Mouse (Mus musculus) liver, postnatal 0 days (tissue): ENCODE measurements around the gene Gm8020. TPM values are rescaled to one million over a fixed set of nuclear protein-coding genes. Genes with fewer than 3 reads are reported as not detected.
"Not testable (repeated sequence)": the region's sequence is repeated elsewhere in the genome, so short reads cannot be mapped to it uniquely, and the experiment has no call there.

Experiments used
- ATAC-seq: fragments of 200-750 bp; cut with Nextera tagmentation; 2 replicates; pipeline ENCODE4 v1.8.0; 2017; ENCODE audit warnings: mild to moderate bottlenecking, moderate library complexity
- DNase-seq: peaks from one replicate; pipeline ENCODE4 v3.0.0-alpha.2; 2016
- H3K27ac ChIP-seq: fragments of 300-500 bp; sonication (generic); 2 replicates; pipeline ENCODE4 v1.5.1; 2014; ENCODE audit warnings: antibody characterized with exemption, moderate library complexity, mild to moderate bottlenecking, low read depth
- H3K27me3 ChIP-seq: fragments of 300-500 bp; sonication (generic); 2 replicates; pipeline ENCODE4 v1.6.1; 2014; ENCODE audit warnings: low read length, control low read depth, mixed read lengths; ENCODE audit not compliant: insufficient read depth
- H3K36me3 ChIP-seq: fragments of 300-500 bp; sonication (generic); replicated peaks from 2 replicates; pipeline ENCODE4 v1.6.1; 2014; ENCODE audit warnings: mild to moderate bottlenecking, control low read depth, low read length, moderate library complexity, mixed read lengths; ENCODE audit not compliant: insufficient read depth
- H3K4me1 ChIP-seq: fragments of 300-500 bp; sonication (generic); 2 replicates; pipeline ENCODE4 v1.6.1; 2014; ENCODE audit warnings: antibody characterized with exemption, mild to moderate bottlenecking, control low read depth; ENCODE audit not compliant: insufficient read depth
- H3K4me2 ChIP-seq: fragments of 300-500 bp; sonication (generic); 2 replicates; pipeline ENCODE4 v1.6.1; 2014; ENCODE audit warnings: low read depth, mild to moderate bottlenecking, low read length, moderate library complexity, mixed read lengths
- H3K4me3 ChIP-seq: fragments of 300-500 bp; sonication (generic); 2 replicates; pipeline ENCODE4 v1.5.1; 2014; ENCODE audit warnings: low read depth, low read length
- H3K9ac ChIP-seq: fragments of 300-500 bp; sonication (generic); replicated peaks from 2 replicates; pipeline ENCODE4 v1.6.1; 2014; ENCODE audit warnings: mild to moderate bottlenecking, moderate library complexity
- H3K9me3 ChIP-seq: fragments of 300-500 bp; sonication (generic); 2 replicates; pipeline ENCODE4 v1.6.1; 2016; ENCODE audit warnings: mild to moderate bottlenecking, control low read depth, low read length, mixed read lengths
- WGBS: fragments of 180-500 bp; shearing (Covaris S2); extraction: QIAGEN DNeasy Blood & Tissue Kit; methylation state at CpG from one replicate; pipeline ENCODE4 v1.1.7; 2014; ENCODE audit not compliant: insufficient replicate concordance; 5-methylcytosine and 5-hydroxymethylcytosine counted together
- polyA plus RNA-seq: library from polyadenylated mRNA; unstranded; fragments of >200 nt; fragmentation: Nextera tagmentation; extraction: Ambion mirVana; gene quantifications from 2 replicates; pipeline ENCODE4 v1.2.1, GENCODE M21; 2015

Gene Gm8020
- not detected in 2 replicates for polyA plus RNA-seq

DNA sequence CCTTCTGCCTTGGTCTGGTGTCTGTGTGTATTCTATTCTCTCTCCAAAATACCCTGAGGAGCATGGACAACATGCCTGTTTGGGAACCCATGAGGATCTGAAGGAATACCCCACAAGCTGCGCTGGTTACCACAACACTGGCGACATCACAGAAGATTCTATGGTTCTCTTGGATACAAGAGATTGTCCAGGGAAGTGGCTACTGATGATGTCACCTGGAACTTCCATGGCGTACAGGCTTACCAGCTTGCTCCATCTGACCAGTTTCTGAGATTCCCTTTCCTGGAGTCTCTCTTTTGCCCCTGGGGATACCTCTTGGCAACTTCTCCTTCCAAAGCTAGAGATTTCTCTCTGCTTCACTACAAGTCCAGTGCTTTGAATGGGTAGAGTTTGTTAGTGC, at the start of gene Gm8020:
Gm8020 (minus strand) TSS at position 101 of the 400 bp plus-strand sequence.
- H3K9me3 ChIP-seq, H3K36me3 ChIP-seq, H3K27me3 ChIP-seq, H3K4me1 ChIP-seq, H3K4me3 ChIP-seq, H3K27ac ChIP-seq, H3K9ac ChIP-seq, ATAC-seq, H3K4me2 ChIP-seq, DNase-seq: not testable (repeated sequence)
- no CpG with 5 or more reads among the region's 3 CpGs for WGBS

DNA sequence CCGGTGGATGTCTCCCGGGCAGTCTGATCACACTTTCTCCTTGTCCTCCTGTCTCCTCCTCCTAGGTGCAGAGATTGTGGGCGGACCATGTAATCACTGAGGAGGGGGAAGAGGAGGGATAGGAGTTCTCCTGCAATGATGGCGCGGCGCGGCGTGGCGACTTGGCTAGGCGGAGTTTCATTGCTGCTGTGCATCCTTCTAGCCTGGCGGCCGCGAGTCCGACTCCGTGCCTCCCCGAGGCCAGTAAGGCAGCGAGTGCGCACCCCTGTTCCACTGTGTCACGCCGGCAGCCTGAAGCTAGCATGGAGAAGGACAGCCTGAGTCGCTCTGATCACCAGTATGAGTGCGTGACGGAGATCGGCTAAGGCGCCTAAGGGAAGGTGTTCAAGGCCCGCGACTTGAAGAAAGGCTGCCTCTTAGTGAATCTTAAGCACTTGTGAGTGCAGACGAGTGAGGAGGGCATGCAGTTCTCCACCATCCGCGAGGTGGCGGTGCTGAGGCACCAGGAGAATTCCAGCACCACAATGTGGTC, 41.1 kb upstream of the Gm8020 start:
- DNase-seq = peak; percentile 7
- H3K9me3 ChIP-seq, H3K4me1 ChIP-seq, H3K4me3 ChIP-seq, H3K4me2 ChIP-seq, H3K27ac ChIP-seq, H3K36me3 ChIP-seq, ATAC-seq, H3K27me3 ChIP-seq, H3K9ac ChIP-seq: not testable (repeated sequence)
- WGBS = 14% methylated on average over 23 of the region's 31 CpGs

DNA sequence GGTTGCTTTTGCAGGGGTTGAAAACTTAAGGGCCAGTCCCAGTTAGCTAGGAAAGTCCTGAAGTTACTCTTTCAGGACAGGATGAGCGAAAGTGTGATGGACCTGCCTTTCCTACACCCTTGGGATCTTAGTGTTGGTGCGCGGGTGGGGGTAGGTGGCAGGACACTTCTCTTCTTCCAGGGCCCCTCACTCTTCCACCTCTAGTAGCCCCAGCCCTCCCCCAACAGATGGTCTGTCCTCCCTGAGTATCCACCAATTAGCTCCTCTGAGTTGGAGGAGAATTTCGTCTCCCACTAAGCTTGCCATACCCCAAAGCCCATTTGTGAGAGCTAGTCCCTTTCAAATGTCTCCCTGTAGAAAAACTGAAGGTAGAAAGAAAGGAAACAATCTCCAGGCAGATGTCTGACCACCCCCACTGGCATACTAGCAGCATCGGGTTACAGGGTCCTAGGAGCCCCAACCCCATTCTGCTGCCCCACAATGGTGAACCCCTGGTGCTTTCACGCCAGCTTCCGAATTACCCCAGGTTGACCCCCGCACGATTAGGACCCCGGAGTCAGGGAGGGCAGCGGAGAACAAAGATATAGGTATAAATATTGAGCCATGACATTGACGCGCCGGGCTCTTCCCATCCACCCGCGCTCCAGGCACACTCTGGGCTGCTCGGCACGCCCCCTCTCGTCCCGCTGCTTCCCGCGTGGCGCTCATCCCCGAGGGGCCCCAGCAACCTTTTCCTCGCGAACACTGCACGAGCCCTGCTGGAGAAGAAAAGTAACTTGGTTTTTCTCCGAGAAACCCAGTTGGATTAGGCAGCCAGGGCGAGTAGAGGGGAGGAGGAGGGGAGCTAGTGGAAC, 40.4 kb upstream of the Gm8020 start:
- not testable (repeated sequence) for H3K9ac ChIP-seq, H3K9me3 ChIP-seq, ATAC-seq, H3K4me2 ChIP-seq, H3K4me3 ChIP-seq, H3K4me1 ChIP-seq, DNase-seq, H3K27ac ChIP-seq, H3K36me3 ChIP-seq, H3K27me3 ChIP-seq
- WGBS = 25% methylated on average over 12 of the region's 29 CpGs

DNA sequence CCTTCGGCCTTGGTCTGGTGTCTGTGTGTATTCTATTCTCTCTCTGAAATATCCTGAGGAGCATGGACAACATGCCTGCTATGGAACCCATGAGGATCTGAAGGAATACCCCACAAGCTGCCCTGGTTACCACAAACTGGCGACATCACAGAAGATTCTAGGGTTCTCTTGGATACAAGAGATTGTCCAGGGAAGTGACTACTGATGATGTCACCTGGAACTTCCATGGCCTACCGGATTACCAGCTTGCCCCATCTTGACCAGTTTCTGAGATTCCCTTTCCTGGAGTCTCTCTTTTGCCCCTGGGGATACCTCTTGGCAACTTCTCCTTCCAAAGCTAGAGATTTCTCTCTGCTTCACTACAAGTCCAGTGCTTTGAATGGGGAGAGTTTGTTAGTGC, 22.0 kb upstream of the Gm8020 start, which contains the start of gene Gm8024:
Gm8024 (minus strand) TSS at position 101 of the 400 bp plus-strand sequence.
- not testable (repeated sequence) for H3K27me3 ChIP-seq, DNase-seq, ATAC-seq, H3K27ac ChIP-seq, H3K4me3 ChIP-seq, H3K4me1 ChIP-seq, H3K9me3 ChIP-seq, H3K9ac ChIP-seq, H3K4me2 ChIP-seq, H3K36me3 ChIP-seq
- 90% methylated on average over 1 of the region's 3 CpGs for WGBS

DNA sequence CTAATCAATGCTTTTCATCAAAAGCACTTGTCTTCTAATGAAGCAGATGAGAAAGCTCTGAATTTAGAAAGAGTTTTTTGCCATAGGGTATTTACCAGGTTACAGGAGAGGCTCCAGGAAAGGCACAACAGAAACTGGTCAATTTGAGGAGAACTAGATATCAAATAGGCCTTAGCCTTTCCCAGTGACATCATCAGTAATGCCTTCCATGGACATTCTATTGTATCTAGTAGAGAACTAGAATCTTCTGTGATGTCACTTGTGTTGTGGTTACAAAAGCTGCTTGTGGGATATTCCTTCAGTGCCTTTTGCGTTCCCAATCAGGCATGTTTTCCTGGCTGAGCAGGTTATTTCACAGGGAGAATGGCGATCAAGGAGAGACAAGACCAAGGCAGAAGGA, 38.6 kb downstream of the Gm8020 start, which contains the start of gene Gm8011:
Gm8011 (plus strand) TSS at position 301 of the 400 bp plus-strand sequence.
- ATAC-seq, H3K36me3 ChIP-seq, H3K9ac ChIP-seq, DNase-seq, H3K4me3 ChIP-seq, H3K27me3 ChIP-seq, H3K4me2 ChIP-seq, H3K4me1 ChIP-seq, H3K27ac ChIP-seq, H3K9me3 ChIP-seq: not testable (repeated sequence)
- 39% methylated on average over 2 of the region's 2 CpGs for WGBS

Other genes starting within 250 kb of the Gm8020 start
- not detected in 2 replicates for gene Gm17026, start 242.3 kb downstream of the Gm8020 start, polyA plus RNA-seq
- gene Gm9611, start 205.0 kb downstream of the Gm8020 start, polyA plus RNA-seq = not detected in 2 replicates
- not detected in 2 replicates for gene Gm7995, start 192.1 kb downstream of the Gm8020 start, polyA plus RNA-seq
- not detected in 2 replicates for gene Gm8005, start 62.7 kb downstream of the Gm8020 start, polyA plus RNA-seq
- not detected in 2 replicates for gene Gm8011, start 38.5 kb downstream of the Gm8020 start, polyA plus RNA-seq
- not detected in 2 replicates for gene Gm8024, start 21.9 kb upstream of the Gm8020 start, polyA plus RNA-seq
- not detected in 2 replicates for gene Gm17124, start 97.5 kb upstream of the Gm8020 start, polyA plus RNA-seq
- not detected in 2 replicates for gene Gm3633, start 139.6 kb upstream of the Gm8020 start, polyA plus RNA-seq
- not detected in 2 replicates for gene Gm10378, start 153.6 kb upstream of the Gm8020 start, polyA plus RNA-seq